Mouse (Mus musculus) intestine, postnatal 0 days (tissue): Measurements from ENCODE around the gene Cd320. TPM values are rescaled to one million over a fixed set of nuclear protein-coding genes. Genes with fewer than 3 reads are reported as not detected.

Source experiments
- ATAC-seq: fragments of 200-750 bp; cut with Nextera tagmentation; 2 replicates; pipeline ENCODE4 v1.8.0; 2017; ENCODE audit warnings: mild to moderate bottlenecking, moderate TSS enrichment, moderate library complexity
- H3K27ac ChIP-seq: fragments of 300-500 bp; sonication (generic); 2 replicates; pipeline ENCODE4 v1.5.1; 2014; ENCODE audit warnings: mild to moderate bottlenecking, low read depth, low read length, moderate library complexity
- H3K27me3 ChIP-seq: fragments of 300-500 bp; sonication (generic); replicated peaks from 2 replicates; pipeline ENCODE4 v1.6.1; 2014; ENCODE audit warnings: low read length, mixed read lengths; ENCODE audit not compliant: control insufficient read depth, insufficient read depth
- H3K36me3 ChIP-seq: fragments of 300-500 bp; sonication (generic); 2 replicates; pipeline ENCODE4 v1.6.1; 2014; ENCODE audit warnings: mild to moderate bottlenecking, moderate library complexity; ENCODE audit not compliant: control insufficient read depth, insufficient read depth
- H3K4me1 ChIP-seq: fragments of 300-500 bp; sonication (generic); replicated peaks from 2 replicates; pipeline ENCODE4 v1.6.1; 2014; ENCODE audit warnings: antibody characterized with exemption, low read length, mixed read lengths; ENCODE audit not compliant: control insufficient read depth, insufficient read depth
- H3K4me2 ChIP-seq: fragments of 300-500 bp; sonication (generic); replicated peaks from 2 replicates; pipeline ENCODE4 v1.6.1; 2014; ENCODE audit warnings: low read depth, mild to moderate bottlenecking, moderate library complexity
- H3K4me3 ChIP-seq: fragments of 300-500 bp; sonication (generic); 2 replicates; pipeline ENCODE4 v1.5.1; 2014; ENCODE audit warnings: low read depth, low read length
- H3K9ac ChIP-seq: fragments of 300-500 bp; sonication (generic); 2 replicates; pipeline ENCODE4 v1.6.1; 2014; ENCODE audit warnings: mild to moderate bottlenecking, low read depth, low read length
- H3K9me3 ChIP-seq: fragments of 300-500 bp; sonication (generic); 2 replicates; pipeline ENCODE4 v1.6.1; 2016; ENCODE audit warnings: mixed run types; ENCODE audit not compliant: control insufficient read depth
- CTCF ChIP-seq: sonication (generic); IDR thresholded peaks from 2 replicates; pipeline ENCODE4 v1.5.1; 2016; ENCODE audit warnings: low read depth, mild to moderate bottlenecking, control low read depth, antibody characterized with exemption, moderate library complexity
- WGBS: fragments of 180-500 bp; shearing (Covaris S2); extraction: QIAGEN DNeasy Blood & Tissue Kit; methylation state at CpG from one replicate; pipeline ENCODE4 v1.1.7; 2014; 5-methylcytosine and 5-hydroxymethylcytosine counted together
- polyA plus RNA-seq: library from polyadenylated mRNA; unstranded; fragments of >200 nt; fragmentation: Nextera tagmentation; extraction: Ambion mirVana; gene quantifications from 2 replicates; pipeline ENCODE4 v1.2.1, GENCODE M21; 2015

The Cd320 gene
- polyA plus RNA-seq, 1 experiment from 2014 or later = 16.8 TPM

DNA sequence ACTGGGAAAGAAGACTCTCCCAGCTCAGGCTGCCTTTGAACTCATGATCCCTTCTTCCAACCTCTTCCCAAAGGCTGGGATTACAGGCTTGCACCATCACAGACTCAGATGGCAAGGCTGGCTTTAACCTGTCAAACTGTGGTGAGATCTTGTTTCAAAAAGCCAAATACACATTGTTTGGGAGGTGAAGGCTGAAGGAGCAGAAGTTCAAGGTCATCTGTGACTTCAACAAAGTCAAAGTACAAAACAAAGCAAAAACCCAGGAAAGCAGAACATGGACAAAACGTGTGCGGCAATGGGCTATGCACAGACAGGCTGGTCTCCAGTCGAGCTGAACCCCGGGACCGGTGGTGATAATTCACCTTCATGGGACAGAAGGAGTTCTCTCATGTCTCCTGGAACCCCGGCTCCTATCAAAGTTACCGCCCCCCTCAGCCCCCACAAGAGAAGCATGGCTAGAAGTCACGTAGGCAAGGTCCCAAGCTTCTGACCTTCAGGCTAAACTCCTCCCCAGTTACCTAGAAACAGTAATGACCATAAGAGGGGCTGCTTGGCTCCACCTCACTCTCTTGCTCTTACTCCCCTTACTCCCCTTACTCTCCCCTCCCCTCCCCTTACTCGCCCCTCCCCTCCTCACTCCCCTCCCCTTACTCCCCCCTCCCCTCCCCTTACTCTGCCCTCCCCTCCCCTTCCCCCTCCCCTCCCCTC is 35.6 kb upstream of the Cd320 start:
- no peak overlapping the region for H3K9ac ChIP-seq
- H3K27ac ChIP-seq = no peak overlapping the region
- no peaks in the 10 kb centered on the region for H3K9me3 ChIP-seq
- H3K27me3 ChIP-seq = no peaks in the 10 kb centered on the region
- no peaks in the 10 kb centered on the region for H3K36me3 ChIP-seq
- no peak for TF ChIP-seq CTCF
- no peaks in the 10 kb centered on the region for H3K4me1 ChIP-seq
- H3K4me2 ChIP-seq = no peak overlapping the region
- ATAC-seq = no peak
- H3K4me3 ChIP-seq = no peak overlapping the region
- WGBS = 53% methylated on average over 8 of the region's 9 CpGs

DNA sequence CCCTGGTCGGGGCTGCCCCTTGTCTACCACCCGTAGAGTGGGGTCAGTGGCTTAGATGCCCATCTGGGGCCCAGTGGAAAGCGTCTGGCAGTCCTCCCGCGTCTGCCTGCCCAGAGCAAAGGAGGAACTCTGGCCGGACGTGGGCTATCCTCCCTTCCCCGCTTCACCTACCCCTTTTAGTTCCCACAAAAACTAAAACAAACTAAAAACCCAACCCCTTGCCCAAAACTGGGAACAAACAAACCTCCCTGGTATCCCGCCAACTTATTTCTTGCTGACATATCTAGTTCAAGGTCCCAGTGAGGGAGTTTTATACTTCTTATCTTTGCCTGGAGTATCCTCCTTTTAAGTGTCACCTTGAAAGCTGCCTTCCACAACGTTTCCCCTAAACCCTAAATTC is 34.7 kb upstream of the Cd320 start:
- Histone ChIP-seq H3K9ac (no peak overlapping the region), H3K9me3 (no peaks in the 10 kb centered on the region), H3K4me3 (no peak overlapping the region), H3K27me3 (no peaks in the 10 kb centered on the region), H3K27ac (no peak overlapping the region), H3K36me3 (no peaks in the 10 kb centered on the region), H3K4me2 (no peak overlapping the region), H3K4me1 (no peaks in the 10 kb centered on the region)
- no peak for ATAC-seq
- WGBS = 41% methylated on average over 10 of the region's 10 CpGs
- no peak for TF ChIP-seq CTCF

DNA sequence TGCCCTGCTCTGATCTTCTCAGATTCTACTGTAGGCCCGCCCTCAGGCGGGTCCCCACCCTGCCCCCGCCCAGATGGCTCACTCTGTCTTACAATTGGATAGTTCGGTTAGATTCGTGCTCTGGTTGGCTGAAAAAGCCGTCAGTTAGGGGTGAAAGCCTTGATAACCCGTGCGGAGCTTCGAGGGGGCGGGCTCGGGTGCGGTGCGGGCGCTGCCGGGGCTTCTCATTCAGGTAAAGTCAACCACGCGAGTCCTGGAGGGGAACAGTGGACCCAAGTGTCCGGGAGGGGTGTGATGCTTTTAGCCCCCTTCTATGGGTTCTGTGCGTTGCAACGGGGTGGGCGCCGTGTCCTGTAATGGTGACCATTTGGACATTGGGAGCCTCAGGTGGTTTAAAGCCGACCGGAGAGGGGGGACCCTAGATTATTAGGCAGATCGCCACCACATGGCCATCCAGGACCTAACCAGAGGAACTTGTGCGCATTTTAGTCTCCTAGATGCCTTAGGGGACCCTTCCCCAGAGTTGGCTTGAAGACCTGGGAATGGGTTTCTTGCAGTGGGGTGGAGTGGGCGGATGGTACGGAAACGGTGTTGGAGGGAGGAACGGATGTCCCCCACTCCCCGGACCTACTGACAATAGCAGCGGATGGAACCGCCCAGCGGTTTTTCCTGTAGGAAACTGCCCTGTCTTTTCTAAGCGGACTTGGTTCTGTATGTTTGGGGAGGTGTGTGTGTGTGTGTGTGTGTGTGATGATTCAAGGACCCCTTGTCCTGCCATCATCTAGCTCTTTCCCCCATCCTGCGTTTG is 32.4 kb upstream of the Cd320 start, which contains the start of gene Kank3:
Kank3 (plus strand) TSS at position 186 of the 808 bp plus-strand sequence.
- H3K27me3 ChIP-seq = no peaks in the 10 kb centered on the region
- H3K4me3 ChIP-seq = peak within 1 kb of the TSS; percentile 52
- H3K4me1 ChIP-seq = no peaks in the 10 kb centered on the region
- H3K27ac ChIP-seq = peak within 1 kb of the TSS; percentile 28; the same call in 1 of the 2 replicates
- WGBS = 1% methylated on average over 36 of the region's 36 CpGs
- no peak for TF ChIP-seq CTCF
- peak; percentile 95 for ATAC-seq
- no peaks in the 10 kb centered on the region for H3K36me3 ChIP-seq
- peak within 1 kb of the TSS; percentile 59; the same call in 1 of the 2 replicates for H3K9ac ChIP-seq
- no peaks in the 10 kb centered on the region for H3K9me3 ChIP-seq
- H3K4me2 ChIP-seq = peak within 1 kb of the TSS; percentile 86

DNA sequence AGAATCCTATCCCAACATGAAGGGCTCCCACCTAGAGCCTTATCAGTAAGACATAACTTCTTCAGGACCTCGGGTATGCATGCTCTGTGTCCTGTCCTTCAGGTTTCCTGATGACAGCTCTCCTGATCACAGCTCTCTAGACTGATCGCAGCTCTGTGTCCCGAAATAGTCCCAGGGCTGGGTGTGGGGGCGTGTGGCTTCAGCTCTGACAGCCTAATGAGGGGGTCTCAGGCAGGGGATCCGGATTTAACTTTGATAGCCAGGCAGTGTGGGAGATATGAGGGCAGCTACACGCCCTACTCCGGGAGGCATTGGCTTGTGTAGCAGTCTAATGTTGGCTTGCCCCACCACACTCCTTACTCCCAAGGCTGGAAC is 31.8 kb upstream of the Cd320 start:
- Histone ChIP-seq H3K27ac (peak overlapping the region; percentile 28; the same call in 1 of the 2 replicates), H3K4me2 (peak overlapping the region; percentile 86), H3K36me3 (no peaks in the 10 kb centered on the region), H3K9ac (no peak overlapping the region), H3K4me1 (no peaks in the 10 kb centered on the region), H3K27me3 (no peaks in the 10 kb centered on the region), H3K4me3 (peak overlapping the region; percentile 52), H3K9me3 (no peaks in the 10 kb centered on the region)
- ATAC-seq = no peak
- no peak for TF ChIP-seq CTCF
- WGBS = 16% methylated on average over 7 of the region's 7 CpGs

DNA sequence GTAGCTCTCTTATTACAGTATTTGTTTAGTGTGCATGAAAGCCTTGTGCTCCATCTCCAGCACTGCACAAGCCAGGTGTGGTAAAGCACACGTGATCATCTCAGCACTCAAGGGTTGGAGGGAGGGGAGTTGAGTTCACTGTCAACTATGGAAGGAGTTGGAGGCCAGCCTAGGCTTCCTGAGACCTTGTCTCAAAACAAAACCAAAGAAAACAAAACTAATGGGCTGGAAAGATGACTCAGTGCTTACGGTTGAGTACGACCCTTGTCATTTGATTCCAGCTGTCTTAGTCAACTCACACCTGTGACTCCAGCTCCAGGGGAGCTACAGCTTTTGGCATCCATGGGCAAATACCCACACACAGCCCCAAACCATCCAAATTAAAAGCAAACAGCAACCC is 30.4 kb upstream of the Cd320 start:
- Histone ChIP-seq H3K9me3 (no peaks in the 10 kb centered on the region), H3K9ac (no peak overlapping the region), H3K27ac (peak overlapping the region; percentile 50; the same call in 1 of the 2 replicates), H3K36me3 (no peaks in the 10 kb centered on the region), H3K4me2 (no peak overlapping the region), H3K4me3 (no peak overlapping the region), H3K4me1 (peaks cover 6% of the 10 kb centered on the region; the same call in 1 of the 2 replicates), H3K27me3 (no peaks in the 10 kb centered on the region)
- no peak for ATAC-seq
- WGBS = 45% methylated on average over 3 of the region's 3 CpGs
- no peak for TF ChIP-seq CTCF

DNA sequence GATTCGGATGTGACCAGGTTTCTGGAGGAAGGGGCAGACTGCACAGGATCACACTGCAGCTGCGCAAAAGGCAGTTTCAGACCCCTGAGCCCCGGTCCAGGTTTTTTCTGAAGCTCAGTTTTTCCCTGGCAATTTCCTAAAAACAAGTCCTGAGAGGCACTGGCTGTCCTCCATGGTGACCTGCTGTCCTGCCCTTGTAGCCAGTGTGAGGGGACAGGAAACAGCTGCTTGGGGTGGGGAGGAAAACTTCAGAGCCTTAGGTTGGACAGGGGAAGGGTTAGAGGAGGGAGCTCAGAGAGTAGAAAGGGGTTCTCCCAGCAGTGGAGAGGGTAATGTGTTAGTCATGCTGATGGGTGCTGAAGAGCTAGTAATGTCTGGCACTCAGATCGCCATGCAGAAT is 29.9 kb upstream of the Cd320 start:
- peaks cover 8% of the 10 kb centered on the region for H3K4me1 ChIP-seq
- no peaks in the 10 kb centered on the region for H3K27me3 ChIP-seq
- H3K27ac ChIP-seq = no peak overlapping the region
- ATAC-seq = no peak
- no peaks in the 10 kb centered on the region for H3K36me3 ChIP-seq
- 62% methylated on average over 4 of the region's 4 CpGs for WGBS
- H3K4me3 ChIP-seq = no peak overlapping the region
- H3K4me2 ChIP-seq = no peak overlapping the region
- no peak for TF ChIP-seq CTCF
- no peaks in the 10 kb centered on the region for H3K9me3 ChIP-seq
- H3K9ac ChIP-seq = no peak overlapping the region
